Mouse (Mus musculus): ENCODE results near the gene Pls3. TPM values are rescaled to one million over a fixed set of nuclear protein-coding genes. Genes with fewer than 3 reads are reported as not detected.
"Not testable (repeated sequence)": the region's sequence is repeated elsewhere in the genome, so short reads cannot be mapped to it uniquely, and the experiment has no call there.

Gene Pls3
- total RNA-seq, 1 experiment = 29.3 TPM

- TF ChIP-seq ZNF384 (IDR thresholded peaks at IDR 0.05; ENCODE audit: low read depth, low read length) = peak; percentile 34; the same call in 1 of the 2 replicates
- H3K36me3 ChIP-seq (ENCODE audit: control insufficient read depth, insufficient read depth, low read length, poor library complexity, severe bottlenecking); H3K4me1 ChIP-seq (ENCODE audit: control insufficient read depth in 2 of 2, insufficient read depth in 2 of 2, low read length in 2 of 2, poor library complexity in 1 of 2); H3K9me3 ChIP-seq (ENCODE audit: control insufficient read depth, insufficient read depth, low read depth, low read length); in situ Hi-C loops (cut with MboI; ENCODE audit: low sequenced_read_pairs in 2 of 2, unreplicated experiment in 2 of 2); DNase-seq (ENCODE audit: low read depth, low spot score); H3K27ac ChIP-seq (ENCODE audit: insufficient read depth, low read depth, low read length, poor library complexity, severe bottlenecking); H3K9ac ChIP-seq (ENCODE audit: insufficient read depth, low read depth, low read length, poor library complexity, severe bottlenecking); H3K4me3 ChIP-seq (ENCODE audit: insufficient read depth in 1 of 2, low read depth in 1 of 2, low read length in 2 of 2, poor library complexity in 1 of 2, severe bottlenecking in 1 of 2): not testable (repeated sequence)
These were observed 124.8 kb downstream of the Pls3 start for GRCm38 (mm10) chrX:75750126-75750725.

GRCm38 (mm10) chrX:75749312-75749711 lies 125.7 kb downstream of the Pls3 start:
- not testable (repeated sequence) for DNase-seq (ENCODE audit: low read depth, low spot score)

GRCm38 (mm10) chrX:75744466-75744865 lies 130.5 kb downstream of the Pls3 start:
- H3K4me1 ChIP-seq (ENCODE audit: control insufficient read depth in 2 of 2, insufficient read depth in 2 of 2, low read length in 2 of 2, poor library complexity in 1 of 2); H3K36me3 ChIP-seq (ENCODE audit: control insufficient read depth, insufficient read depth, low read length, poor library complexity, severe bottlenecking); H3K4me3 ChIP-seq (ENCODE audit: insufficient read depth in 1 of 2, low read depth in 1 of 2, low read length in 2 of 2, poor library complexity in 1 of 2, severe bottlenecking in 1 of 2); H3K9me3 ChIP-seq (ENCODE audit: control insufficient read depth, insufficient read depth, low read depth, low read length); in situ Hi-C loops (cut with MboI; ENCODE audit: low sequenced_read_pairs in 2 of 2, unreplicated experiment in 2 of 2): not testable (repeated sequence)
- Histone ChIP-seq H3K27ac (ENCODE audit: insufficient read depth, low read depth, low read length, poor library complexity, severe bottlenecking) (peak overlapping the region; percentile 8; the same call in 1 of the 2 replicates), H3K9ac (ENCODE audit: insufficient read depth, low read depth, low read length, poor library complexity, severe bottlenecking) (peak overlapping the region; percentile 68; the same call in 1 of the 2 replicates)
- TF ChIP-seq ZC3H11A (IDR thresholded peaks at IDR 0.05; ENCODE audit: borderline replicate concordance, low read depth, low read length) (peak; percentile 47; the same call in 1 of the 2 replicates), ZNF384 (IDR thresholded peaks at IDR 0.05; ENCODE audit: low read depth, low read length) (peak; percentile 92), HCFC1 (IDR thresholded peaks at IDR 0.05; ENCODE audit: borderline replicate concordance, insufficient read depth, low read length) (peak; percentile 69; the same call in 1 of the 2 replicates)
- DNase-seq (ENCODE audit: low read depth, low spot score) = peak; percentile 79

More at GRCm38 (mm10) chrX:75749312-75749711, 125.7 kb downstream of the Pls3 start:
- H3K4me1 ChIP-seq (ENCODE audit: control insufficient read depth in 2 of 2, insufficient read depth in 2 of 2, low read length in 2 of 2, poor library complexity in 1 of 2); H3K27ac ChIP-seq (ENCODE audit: insufficient read depth, low read depth, low read length, poor library complexity, severe bottlenecking); in situ Hi-C loops (cut with MboI; ENCODE audit: low sequenced_read_pairs in 2 of 2, unreplicated experiment in 2 of 2); H3K36me3 ChIP-seq (ENCODE audit: control insufficient read depth, insufficient read depth, low read length, poor library complexity, severe bottlenecking); H3K9ac ChIP-seq (ENCODE audit: insufficient read depth, low read depth, low read length, poor library complexity, severe bottlenecking); H3K9me3 ChIP-seq (ENCODE audit: control insufficient read depth, insufficient read depth, low read depth, low read length); H3K4me3 ChIP-seq (ENCODE audit: insufficient read depth in 1 of 2, low read depth in 1 of 2, low read length in 2 of 2, poor library complexity in 1 of 2, severe bottlenecking in 1 of 2): not testable (repeated sequence)

- H3K27ac ChIP-seq (ENCODE audit: insufficient read depth, low read depth, low read length, poor library complexity, severe bottlenecking); H3K4me3 ChIP-seq (ENCODE audit: insufficient read depth in 1 of 2, low read depth in 1 of 2, low read length in 2 of 2, poor library complexity in 1 of 2, severe bottlenecking in 1 of 2); DNase-seq (ENCODE audit: low read depth, low spot score); H3K36me3 ChIP-seq (ENCODE audit: control insufficient read depth, insufficient read depth, low read length, poor library complexity, severe bottlenecking); H3K9ac ChIP-seq (ENCODE audit: insufficient read depth, low read depth, low read length, poor library complexity, severe bottlenecking); H3K9me3 ChIP-seq (ENCODE audit: control insufficient read depth, insufficient read depth, low read depth, low read length); in situ Hi-C loops (cut with MboI; ENCODE audit: low sequenced_read_pairs in 2 of 2, unreplicated experiment in 2 of 2); H3K4me1 ChIP-seq (ENCODE audit: control insufficient read depth in 2 of 2, insufficient read depth in 2 of 2, low read length in 2 of 2, poor library complexity in 1 of 2): not testable (repeated sequence)
These were observed 135.5 kb downstream of the Pls3 start for GRCm38 (mm10) chrX:75739464-75739863.
